Mouse (Mus musculus) frontal cortex, adult (tissue): ENCODE data around the gene Bgn.

Source experiments
- ATAC-seq: cut with Nextera tagmentation; 2 replicates; pipeline ENCODE4 v1.9.2; 2017; ENCODE audit warnings: mild to moderate bottlenecking, moderate library complexity, mixed read lengths; ENCODE audit not compliant: low TSS enrichment

Bgn gene

GRCm38 (mm10) chrX:73490186-73490585 lies 6.8 kb downstream of the Bgn start:
- no peak for ATAC-seq

- no peak for ATAC-seq
These were observed 7.4 kb downstream of the Bgn start for GRCm38 (mm10) chrX:73490804-73491203.

DNA sequence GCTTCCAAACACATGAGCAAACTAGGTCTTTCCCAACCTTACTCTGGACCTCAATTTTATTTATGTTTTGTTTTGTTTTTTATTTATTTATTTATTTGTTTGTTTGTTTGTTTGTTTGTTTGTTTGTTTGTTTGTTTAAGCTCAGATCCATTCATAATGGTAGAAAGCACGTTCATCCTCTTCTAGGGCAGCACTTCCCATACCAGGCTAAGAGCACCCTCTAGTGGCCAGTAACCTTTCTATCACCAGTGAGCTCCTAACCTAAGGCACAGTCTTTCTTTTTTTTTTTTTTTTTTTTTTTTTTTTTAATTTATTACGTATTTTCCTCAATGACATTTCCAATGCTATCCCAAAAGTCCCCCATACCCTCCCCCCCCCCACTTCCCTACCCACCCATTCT lies 10.2 kb downstream of the Bgn start:
- peak; percentile 62; the same call in 1 of the 2 replicates for ATAC-seq

- ATAC-seq, result no peak
These were observed 13.3 kb downstream of the Bgn start for GRCm38 (mm10) chrX:73496746-73497145.

DNA sequence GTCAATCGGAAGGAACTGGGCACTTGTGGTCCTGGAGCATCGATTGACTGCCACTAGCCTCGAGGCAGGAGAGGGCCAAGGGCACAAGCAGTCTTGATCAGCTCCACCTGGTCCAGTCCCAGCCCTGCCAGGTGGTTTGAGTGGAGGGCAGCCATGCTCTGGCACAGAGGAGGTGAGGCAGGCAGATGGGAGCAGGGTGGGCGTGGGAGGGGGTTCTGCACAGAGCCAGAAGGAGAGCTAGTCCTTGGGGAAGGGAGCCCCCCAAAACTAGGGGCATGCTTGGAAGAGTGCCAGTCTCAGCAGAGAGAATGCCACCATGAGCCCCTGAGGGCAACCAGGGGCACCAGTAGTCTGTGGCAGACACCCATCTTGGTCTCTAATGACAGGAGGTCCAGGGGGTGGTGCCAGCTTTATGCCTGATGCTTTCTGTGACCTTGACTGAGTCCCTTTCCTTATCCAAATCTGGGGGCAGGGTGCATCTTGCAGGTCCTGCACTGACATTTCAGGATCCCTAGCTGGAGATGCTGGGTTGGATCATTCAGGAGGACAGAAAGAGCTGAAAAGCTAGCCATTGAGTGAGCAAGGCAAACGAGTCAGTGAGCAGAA lies 21.8 kb downstream of the Bgn start:
- no peak for ATAC-seq

GRCm38 (mm10) chrX:73506577-73506976 lies 23.2 kb downstream of the Bgn start:
- no peak for ATAC-seq

- ATAC-seq, result no peak
These were observed 25.8 kb downstream of the Bgn start for GRCm38 (mm10) chrX:73509209-73509608.

DNA sequence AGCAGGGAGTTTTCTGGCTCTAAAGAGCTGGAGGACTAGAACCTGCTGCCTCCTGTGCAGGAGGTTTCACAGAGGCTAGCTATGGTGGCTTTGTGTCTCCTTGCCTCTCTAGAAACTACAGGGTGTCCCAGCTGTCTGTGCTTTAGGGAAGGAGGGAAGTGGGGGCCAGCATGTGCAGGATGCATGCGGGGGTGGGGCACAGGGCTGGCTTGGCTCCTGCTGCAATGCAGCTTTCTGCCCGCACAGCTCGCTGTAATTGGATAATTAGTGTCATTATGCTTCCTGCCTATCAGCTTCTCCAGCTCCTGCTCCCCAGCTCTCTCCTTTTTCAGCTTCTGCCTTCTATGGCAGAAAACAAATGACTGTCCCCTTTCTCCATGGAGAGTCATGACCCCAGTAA lies 29.5 kb downstream of the Bgn start:
- ATAC-seq, result peak; percentile 86

DNA sequence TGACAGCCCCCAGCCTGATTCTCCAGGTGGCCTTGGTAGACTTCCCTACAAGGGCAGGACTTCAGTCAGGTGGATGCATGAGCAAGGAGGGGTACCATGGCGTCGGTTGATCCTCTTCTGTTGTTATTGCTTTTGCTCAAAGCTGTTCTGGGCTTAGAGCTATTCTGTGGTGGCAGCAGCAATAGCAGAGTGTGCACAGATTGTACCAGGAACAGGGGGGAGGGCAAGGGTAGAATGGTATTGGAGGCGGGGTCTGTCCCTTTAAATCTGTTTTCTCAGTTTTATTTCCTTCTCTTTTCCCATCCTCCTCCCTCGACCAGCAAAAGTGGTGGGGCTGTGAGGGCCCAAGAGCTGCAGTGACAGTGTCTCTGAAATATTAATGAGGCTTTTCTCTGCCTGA lies 33.2 kb downstream of the Bgn start:
- no peak for ATAC-seq

DNA sequence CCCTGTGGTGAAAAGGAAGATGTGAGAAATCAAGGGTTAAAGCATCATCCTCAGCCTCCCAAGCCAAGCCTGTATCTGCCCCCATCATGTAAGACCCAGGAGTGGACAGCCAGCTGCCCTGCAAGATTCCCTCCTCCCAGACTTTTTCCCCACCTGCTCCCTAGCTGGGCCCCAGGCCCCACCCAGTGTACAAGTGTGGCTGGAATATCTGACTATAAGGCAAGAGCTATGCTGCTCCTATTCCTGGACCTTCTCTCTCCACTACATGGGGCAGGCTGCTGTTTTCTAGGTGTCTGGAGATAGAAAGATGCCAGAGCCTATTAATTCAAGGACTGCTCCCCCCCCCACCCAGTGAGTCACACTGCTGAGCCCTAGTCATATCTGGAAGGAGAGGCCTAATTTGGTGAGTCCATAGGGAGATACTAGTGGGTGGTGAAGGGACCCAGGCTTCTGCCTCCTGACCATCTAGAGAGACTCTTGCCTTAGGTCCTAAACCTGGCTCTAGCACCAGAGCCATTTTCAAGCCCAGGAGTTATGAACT lies 33.7 kb downstream of the Bgn start:
- ATAC-seq, result peak; percentile 40; the same call in 1 of the 2 replicates

- no peak for ATAC-seq
These were observed 37.3 kb downstream of the Bgn start for GRCm38 (mm10) chrX:73520692-73521091.

GRCm38 (mm10) chrX:73524318-73525222 lies 41.2 kb downstream of the Bgn start:
- peak; percentile 47 for ATAC-seq

DNA sequence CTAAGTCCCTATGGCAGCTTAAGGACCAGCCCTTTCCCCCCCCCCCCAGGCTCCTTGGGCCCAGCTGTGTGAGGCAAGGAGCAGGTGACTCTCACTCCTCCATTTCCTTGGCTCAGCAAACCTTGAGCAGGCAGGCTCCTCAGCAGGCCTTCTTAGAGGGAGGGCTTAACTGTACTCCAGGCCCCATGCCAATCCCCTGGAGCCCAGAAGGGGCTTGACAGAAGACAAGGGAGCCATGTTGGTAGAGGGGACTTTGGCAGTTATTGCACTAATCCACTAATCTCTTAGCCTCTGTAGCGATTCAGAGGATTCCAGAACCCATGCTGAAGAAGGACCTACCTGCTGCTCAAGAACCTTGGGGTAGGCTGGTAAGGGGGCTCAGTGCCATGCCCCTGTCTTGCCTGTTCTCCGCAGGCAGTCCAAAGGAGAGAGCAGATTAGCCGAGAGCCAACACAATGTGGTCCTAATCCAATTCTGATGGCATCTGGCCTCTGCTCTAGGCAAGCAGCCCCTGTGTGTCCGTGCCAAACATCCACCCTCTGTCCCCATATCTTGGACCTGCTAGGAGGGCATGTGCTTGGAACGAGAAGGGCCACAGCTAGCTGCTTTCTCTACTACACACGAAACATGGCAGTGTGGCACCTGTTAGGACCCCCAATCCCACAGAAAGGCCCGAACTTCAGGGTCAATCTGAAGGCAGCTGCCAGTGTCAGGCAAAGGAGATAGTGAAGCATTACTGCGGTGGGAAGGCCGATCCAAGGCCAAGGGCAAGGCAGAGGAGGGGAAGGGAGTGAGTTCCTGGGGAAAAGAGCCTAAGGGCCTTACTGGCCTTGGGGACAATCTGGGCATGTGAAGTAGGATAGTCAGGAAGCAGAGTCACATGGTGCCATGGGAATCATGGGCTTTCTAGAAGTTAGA lies 42.1 kb downstream of the Bgn start:
- no peak for ATAC-seq

- ATAC-seq, result peak; percentile 53; the same call in 1 of the 2 replicates
These were observed 43.0 kb downstream of the Bgn start for GRCm38 (mm10) chrX:73526410-73526887.

DNA sequence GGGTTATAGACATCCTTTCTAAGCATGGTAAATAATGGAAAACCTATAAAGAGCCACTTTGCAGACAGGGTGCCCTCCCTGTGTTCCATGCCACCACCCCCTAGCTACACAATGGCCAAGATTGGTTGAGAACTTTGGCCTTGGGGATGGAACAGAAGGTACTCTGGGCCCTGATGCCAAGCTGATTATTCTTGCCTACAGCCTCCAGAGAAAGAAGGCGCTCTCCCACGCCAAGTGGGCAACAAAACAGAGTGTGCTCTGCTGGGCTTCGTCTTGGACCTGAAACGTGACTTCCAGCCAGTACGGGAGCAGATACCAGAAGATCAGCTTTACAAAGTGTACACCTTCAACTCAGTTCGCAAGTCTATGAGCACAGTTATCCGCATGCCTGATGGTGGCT lies 54.5 kb downstream of the Bgn start:
- no peak for ATAC-seq

GRCm38 (mm10) chrX:73543340-73543739 lies 59.9 kb downstream of the Bgn start:
- peak; percentile 59 for ATAC-seq
